Mouse (Mus musculus): ENCODE data around the gene Tex30.

- TF ChIP-seq CTCF (IDR thresholded peaks at IDR 0.05; ENCODE audit: low read depth, low read length) (no peak), POLR2A (IDR thresholded peaks at IDR 0.05; ENCODE audit: extremely low read depth, insufficient read depth, low read length) (no peak)
These were observed 38.8 kb downstream of the Tex30 start for GRCm38 (mm10) chr1:44063439-44063838.
